Mouse (Mus musculus): Measurements from ENCODE around the gene Ccdc189.

GRCm38 (mm10) chr7:127549116-127549835, 39.1 kb downstream of the Ccdc189 start:
- no peak for TF ChIP-seq CTCF (IDR thresholded peaks at IDR 0.05; ENCODE audit: control insufficient read depth, insufficient read depth, insufficient replicate concordance, low read depth, low read length)
- TF ChIP-seq POLR2A (IDR thresholded peaks at IDR 0.05; ENCODE audit: control insufficient read depth, low read depth, low read length): no peak

Data from testis, adult 2 months (tissue).